Mouse (Mus musculus) forebrain, postnatal 0 days (tissue): ENCODE results near the gene Lpin2. TPM values are rescaled to one million over a fixed set of nuclear protein-coding genes. Genes with fewer than 3 reads are reported as not detected.

Experiments used
- ATAC-seq: fragments of 200-750 bp; cut with Nextera tagmentation; 2 replicates; pipeline ENCODE4 v1.8.0; 2017; ENCODE audit warnings: mild to moderate bottlenecking, moderate library complexity
- DNase-seq: peaks from one replicate; pipeline ENCODE4 v3.0.0-alpha.2; 2015
- H3K27ac ChIP-seq: fragments of 300-500 bp; sonication (generic); 2 replicates; pipeline ENCODE4 v1.5.1; 2014; ENCODE audit warnings: low read depth, mild to moderate bottlenecking, antibody characterized with exemption, low read length, moderate library complexity, mixed read lengths
- H3K27me3 ChIP-seq: fragments of 300-500 bp; sonication (generic); 2 replicates; pipeline ENCODE4 v1.6.1; 2014; ENCODE audit warnings: mild to moderate bottlenecking, low read length, mixed read lengths; ENCODE audit not compliant: insufficient read depth
- H3K36me3 ChIP-seq: fragments of 300-500 bp; sonication (generic); 2 replicates; pipeline ENCODE4 v1.6.1; 2014; ENCODE audit warnings: mild to moderate bottlenecking, moderate library complexity; ENCODE audit not compliant: insufficient read depth
- H3K4me1 ChIP-seq: fragments of 300-500 bp; sonication (generic); 2 replicates; pipeline ENCODE4 v1.6.1; 2014; ENCODE audit warnings: antibody characterized with exemption; ENCODE audit not compliant: insufficient read depth
- H3K4me2 ChIP-seq: fragments of 300-500 bp; sonication (generic); 2 replicates; pipeline ENCODE4 v1.6.1; 2014; ENCODE audit warnings: low read depth, mild to moderate bottlenecking, moderate library complexity
- H3K4me3 ChIP-seq: fragments of 300-500 bp; sonication (generic); 2 replicates; pipeline ENCODE4 v1.5.1; 2014; ENCODE audit warnings: low read depth, low read length, mixed read lengths
- H3K9ac ChIP-seq: fragments of 300-500 bp; sonication (generic); 2 replicates; pipeline ENCODE4 v1.6.1; 2014; ENCODE audit warnings: mild to moderate bottlenecking
- H3K9me3 ChIP-seq: fragments of 300-500 bp; sonication (generic); 2 replicates; pipeline ENCODE4 v1.6.1; 2016; ENCODE audit warnings: low read length
- CTCF ChIP-seq: sonication (generic); IDR thresholded peaks from 2 replicates; pipeline ENCODE4 v1.5.1; 2016; ENCODE audit warnings: antibody characterized with exemption, control low read depth, low read depth
- WGBS: fragments of 180-500 bp; shearing (Covaris S2); extraction: QIAGEN DNeasy Blood & Tissue Kit; methylation state at CpG from one replicate; pipeline ENCODE4 v1.1.7; 2014; 5-methylcytosine and 5-hydroxymethylcytosine counted together
- polyA plus RNA-seq: library from polyadenylated mRNA; unstranded; fragments of >200 nt; fragmentation: Nextera tagmentation; extraction: Ambion mirVana; gene quantifications from 2 replicates; pipeline ENCODE4 v1.2.1, GENCODE M21; 2015
- total RNA-seq: library from RNA; depleted of rRNA; stranded (reverse); fragments of >200 nt; gene quantifications from 2 replicates; pipeline ENCODE4 v1.2.3, GENCODE M21; 2014

Gene Lpin2
- total and polyA plus RNA-seq, 2 experiments from 2014 or later, result 32.5 to 58.6 TPM

DNA sequence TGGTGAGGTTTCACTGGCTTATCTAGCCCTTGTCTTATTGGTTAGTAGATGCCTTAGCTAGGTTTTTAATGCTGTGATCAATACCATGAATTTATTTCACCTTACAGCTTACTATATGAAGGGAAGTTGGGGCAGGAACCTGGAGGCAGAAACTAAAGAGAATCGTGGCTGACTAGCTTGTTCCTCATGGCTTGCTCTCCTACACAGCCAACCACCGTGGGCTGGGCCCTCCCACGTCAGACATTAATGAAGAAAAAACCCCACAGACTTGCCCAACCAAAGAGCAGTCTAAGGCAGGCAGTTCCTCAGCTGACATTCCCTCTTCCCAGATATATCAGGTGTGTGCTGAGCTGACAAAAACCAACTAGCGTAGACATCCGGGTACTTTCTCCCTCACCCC is 41.3 kb downstream of the Lpin2 start:
- DNase-seq (no peak), ATAC-seq (no peak)
- H3K36me3 ChIP-seq, result 0 out of 2 replicates have a peak, but pooled peaks cover 6% of the 10 kb centered on the region
- H3K27me3 ChIP-seq, result no peaks in the 10 kb centered on the region
- no peaks in the 10 kb centered on the region for H3K9me3 ChIP-seq
- WGBS, result 79% methylated on average over 5 of the region's 5 CpGs
- no peak overlapping the region for H3K9ac ChIP-seq
- TF ChIP-seq CTCF, result no peak
- no peak overlapping the region for H3K4me3 ChIP-seq
- H3K4me2 ChIP-seq, result no peak overlapping the region
- no peak overlapping the region for H3K27ac ChIP-seq
- H3K4me1 ChIP-seq, result no peaks in the 10 kb centered on the region

DNA sequence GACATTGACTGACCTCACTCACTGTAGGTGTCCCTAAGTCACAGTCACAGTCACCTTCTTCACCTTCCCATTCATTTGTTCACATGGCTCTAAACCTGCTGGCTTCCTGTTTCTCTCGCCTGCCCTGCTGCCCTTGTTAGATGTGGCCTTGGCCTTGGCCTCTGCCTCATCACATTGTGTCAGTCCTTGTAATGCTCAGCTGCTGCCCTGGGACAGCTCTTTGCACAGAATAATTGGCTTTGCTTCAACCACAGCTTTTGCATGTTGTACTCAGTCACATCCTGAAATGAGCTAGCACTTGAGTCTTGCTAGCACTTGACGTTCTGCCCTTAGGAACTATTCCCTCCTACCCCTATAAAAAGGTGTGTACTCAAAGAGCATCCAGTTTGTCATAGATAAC is 42.2 kb downstream of the Lpin2 start:
- no peak for TF ChIP-seq CTCF
- Histone ChIP-seq H3K9me3 (no peaks in the 10 kb centered on the region), H3K36me3 (0 out of 2 replicates have a peak, but pooled peaks cover 6% of the 10 kb centered on the region), H3K4me3 (no peak overlapping the region), H3K4me1 (no peaks in the 10 kb centered on the region), H3K9ac (no peak overlapping the region), H3K27me3 (no peaks in the 10 kb centered on the region), H3K27ac (no peak overlapping the region), H3K4me2 (no peak overlapping the region)
- 77% methylated on average over 2 of the region's 2 CpGs for WGBS
- ATAC-seq, result no peak
- DNase-seq, result no peak

DNA sequence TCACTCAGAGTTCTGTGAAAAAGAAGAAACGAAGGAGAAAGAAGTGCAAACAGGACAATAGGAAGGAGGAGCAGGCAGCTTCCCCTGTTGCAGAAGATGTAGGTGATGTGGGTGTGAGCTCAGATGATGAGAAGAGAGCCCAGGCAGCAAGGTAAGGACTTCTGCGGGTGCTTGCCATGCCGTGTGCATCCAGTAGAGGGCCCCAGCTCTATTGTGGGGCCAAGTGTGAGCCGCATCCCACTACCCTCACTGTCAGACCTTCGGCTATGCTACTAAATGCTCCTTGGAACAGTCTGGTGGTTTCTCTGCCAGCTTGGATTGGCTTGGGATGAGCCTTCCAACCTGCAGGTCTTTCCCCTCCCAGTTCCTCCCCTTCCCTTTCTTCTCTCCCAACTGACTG is 42.7 kb downstream of the Lpin2 start:
- DNase-seq (peak; percentile 10), ATAC-seq (peak; percentile 25; the same call in 1 of the 2 replicates)
- TF ChIP-seq CTCF, result peak; percentile 47
- no peak overlapping the region for H3K4me2 ChIP-seq
- H3K4me3 ChIP-seq, result no peak overlapping the region
- no peaks in the 10 kb centered on the region for H3K9me3 ChIP-seq
- 0 out of 2 replicates have a peak, but pooled peaks cover 6% of the 10 kb centered on the region for H3K36me3 ChIP-seq
- H3K4me1 ChIP-seq, result no peaks in the 10 kb centered on the region
- no peaks in the 10 kb centered on the region for H3K27me3 ChIP-seq
- H3K27ac ChIP-seq, result no peak overlapping the region
- 41% methylated on average over 5 of the region's 5 CpGs for WGBS
- no peak overlapping the region for H3K9ac ChIP-seq

DNA sequence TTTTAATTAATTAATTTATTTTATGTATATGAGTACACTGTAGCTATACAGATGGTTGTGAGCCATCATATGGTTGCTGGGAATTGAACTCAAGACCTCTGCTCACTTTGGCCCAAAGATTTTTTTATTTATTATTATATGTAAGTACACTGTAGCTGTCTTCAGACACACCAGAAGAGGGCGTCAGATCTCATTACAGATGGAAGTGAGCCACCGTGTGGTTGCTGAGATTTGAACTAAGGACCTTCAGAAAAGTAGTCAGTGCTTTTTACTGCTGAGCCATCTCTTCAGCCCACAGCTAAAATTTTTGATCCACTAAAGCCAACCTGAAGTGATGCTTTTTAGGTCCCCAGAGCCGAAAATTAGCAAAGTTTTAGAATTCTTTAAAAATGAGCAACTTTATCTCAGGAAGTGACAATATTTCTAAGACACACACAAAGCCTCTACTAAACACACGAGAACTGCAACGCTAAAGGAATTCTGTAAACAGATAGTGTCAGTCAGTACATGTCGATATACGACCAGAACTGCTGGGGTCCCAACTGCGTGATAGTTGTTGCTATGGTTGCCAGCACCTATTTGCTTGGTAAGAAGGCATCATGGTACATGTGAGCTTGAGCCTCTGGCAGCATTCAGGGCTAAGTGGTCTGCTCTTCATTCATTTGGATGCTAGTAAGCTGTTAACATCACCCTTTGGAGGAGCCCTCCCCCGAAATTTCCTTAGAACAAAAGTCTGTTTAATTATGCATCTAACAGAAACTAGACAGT is 45.0 kb downstream of the Lpin2 start:
- Histone ChIP-seq H3K36me3 (peaks cover 16% of the 10 kb centered on the region), H3K4me1 (no peaks in the 10 kb centered on the region), H3K4me3 (no peak overlapping the region), H3K27me3 (no peaks in the 10 kb centered on the region), H3K9me3 (no peaks in the 10 kb centered on the region), H3K9ac (no peak overlapping the region), H3K27ac (no peak overlapping the region), H3K4me2 (no peak overlapping the region)
- DNase-seq (no peak), ATAC-seq (no peak)
- WGBS, result 81% methylated on average over 9 of the region's 9 CpGs
- TF ChIP-seq CTCF, result no peak

DNA sequence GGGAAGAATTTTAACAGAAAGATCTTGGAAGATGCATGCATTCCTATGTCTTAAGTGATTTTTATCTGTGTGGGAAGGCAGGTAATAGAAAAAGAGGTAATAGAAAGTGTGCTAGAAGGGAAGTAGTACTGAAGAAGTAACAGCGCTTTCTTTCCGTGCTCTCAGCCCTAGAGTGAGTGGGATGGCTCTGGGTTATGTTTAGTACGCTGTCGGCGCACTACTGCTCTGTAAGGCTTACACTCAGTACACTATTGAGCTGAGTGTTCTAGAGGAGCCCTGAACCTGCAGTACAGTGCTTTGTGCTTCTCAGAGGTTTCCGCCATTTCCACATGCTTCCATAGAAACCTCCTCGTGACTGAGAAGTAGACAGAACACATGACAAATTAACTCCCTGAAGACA is 46.3 kb downstream of the Lpin2 start:
- Histone ChIP-seq H3K36me3 (peaks cover 16% of the 10 kb centered on the region), H3K4me1 (no peaks in the 10 kb centered on the region), H3K27ac (no peak overlapping the region), H3K27me3 (no peaks in the 10 kb centered on the region), H3K4me2 (no peak overlapping the region), H3K4me3 (no peak overlapping the region), H3K9ac (no peak overlapping the region), H3K9me3 (no peaks in the 10 kb centered on the region)
- no peak for TF ChIP-seq CTCF
- no peak for ATAC-seq
- no peak for DNase-seq
- WGBS, result 81% methylated on average over 7 of the region's 7 CpGs

DNA sequence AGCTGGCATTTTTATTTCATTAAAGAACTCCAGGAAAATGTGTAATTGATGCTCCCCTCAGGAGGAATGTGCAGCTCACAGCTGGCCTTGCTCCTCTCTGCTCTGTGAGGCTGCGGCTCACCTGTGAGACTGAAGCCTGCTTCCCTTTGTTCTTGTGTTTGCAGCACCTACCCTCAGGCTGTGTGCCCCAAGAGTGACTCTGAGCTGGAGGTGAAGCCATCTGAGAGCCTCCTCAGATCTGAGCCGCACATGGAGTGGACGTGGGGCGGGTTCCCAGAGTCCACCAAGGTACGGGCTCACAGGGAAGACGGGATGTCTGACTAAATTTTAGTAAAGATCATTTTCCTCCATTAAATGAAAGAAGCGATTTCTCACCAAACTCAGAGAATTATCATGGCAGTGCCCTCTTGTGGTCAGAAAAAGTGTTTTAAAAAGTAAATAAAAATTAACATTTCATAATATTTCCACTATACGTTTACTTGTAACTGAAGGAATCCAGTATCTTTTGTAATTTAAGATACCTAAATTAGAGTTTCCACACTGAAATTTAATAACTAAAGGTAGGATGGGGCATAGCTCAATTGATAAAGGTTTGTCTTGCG is 47.8 kb downstream of the Lpin2 start:
- DNase-seq (peak; percentile 42), ATAC-seq (no peak)
- Histone ChIP-seq H3K27ac (no peak overlapping the region), H3K4me1 (no peaks in the 10 kb centered on the region), H3K4me3 (no peak overlapping the region), H3K36me3 (peaks cover 19% of the 10 kb centered on the region), H3K9me3 (no peaks in the 10 kb centered on the region), H3K9ac (no peak overlapping the region), H3K4me2 (no peak overlapping the region), H3K27me3 (no peaks in the 10 kb centered on the region)
- peak; percentile 51 for TF ChIP-seq CTCF
- 74% methylated on average over 9 of the region's 9 CpGs for WGBS

DNA sequence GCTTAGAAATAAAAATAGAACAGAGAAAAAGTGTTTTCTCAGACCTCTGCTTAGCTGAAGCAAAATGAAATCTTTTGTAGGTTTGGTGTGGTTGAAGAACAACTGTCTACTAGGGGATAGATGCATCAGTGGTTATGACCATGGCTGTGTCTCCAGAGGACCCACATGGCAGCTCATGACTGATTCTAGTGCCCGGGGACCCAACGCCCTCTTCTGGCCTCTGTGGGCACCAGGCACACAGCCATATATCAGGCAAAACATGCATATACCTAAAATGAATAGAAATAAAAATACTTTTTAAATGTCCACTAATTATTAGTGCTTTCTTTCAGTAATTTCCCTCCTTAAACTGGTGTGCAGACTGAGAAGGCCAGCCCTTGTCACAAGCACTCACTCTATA is 49.6 kb downstream of the Lpin2 start:
- H3K36me3 ChIP-seq, result peaks cover 23% of the 10 kb centered on the region
- DNase-seq (no peak), ATAC-seq (no peak)
- no peak overlapping the region for H3K9ac ChIP-seq
- H3K9me3 ChIP-seq, result no peaks in the 10 kb centered on the region
- no peak overlapping the region for H3K4me2 ChIP-seq
- H3K4me3 ChIP-seq, result no peak overlapping the region
- TF ChIP-seq CTCF, result no peak
- no peaks in the 10 kb centered on the region for H3K4me1 ChIP-seq
- 89% methylated on average over 2 of the region's 2 CpGs for WGBS
- no peak overlapping the region for H3K27ac ChIP-seq
- no peaks in the 10 kb centered on the region for H3K27me3 ChIP-seq
